Mouse (Mus musculus) c-Kit-negative CD71-positive TER-119-positive erythroid progenitor cells, embryonic 14.5 days (primary cell): ENCODE measurements at regions not wholly inside any gene's neighbourhood (a gene's known extent, or its start where the extent isn't known, plus 50 kb on each side); places are given as distances from the start of the nearest gene placed in this dataset.

Source experiments
- DNase-seq: peaks from one replicate; pipeline ENCODE4 v3.0.0-alpha.2; 2013; ENCODE audit warnings: low read depth, low spot score

- no peak for DNase-seq
Measured at GRCm38 (mm10) chr5:12222622-12223021, 160.6 kb upstream of the Sema3d start.

- DNase-seq = no peak
Measured at GRCm38 (mm10) chr5:12233377-12234096, 149.6 kb upstream of the Sema3d start.

DNA sequence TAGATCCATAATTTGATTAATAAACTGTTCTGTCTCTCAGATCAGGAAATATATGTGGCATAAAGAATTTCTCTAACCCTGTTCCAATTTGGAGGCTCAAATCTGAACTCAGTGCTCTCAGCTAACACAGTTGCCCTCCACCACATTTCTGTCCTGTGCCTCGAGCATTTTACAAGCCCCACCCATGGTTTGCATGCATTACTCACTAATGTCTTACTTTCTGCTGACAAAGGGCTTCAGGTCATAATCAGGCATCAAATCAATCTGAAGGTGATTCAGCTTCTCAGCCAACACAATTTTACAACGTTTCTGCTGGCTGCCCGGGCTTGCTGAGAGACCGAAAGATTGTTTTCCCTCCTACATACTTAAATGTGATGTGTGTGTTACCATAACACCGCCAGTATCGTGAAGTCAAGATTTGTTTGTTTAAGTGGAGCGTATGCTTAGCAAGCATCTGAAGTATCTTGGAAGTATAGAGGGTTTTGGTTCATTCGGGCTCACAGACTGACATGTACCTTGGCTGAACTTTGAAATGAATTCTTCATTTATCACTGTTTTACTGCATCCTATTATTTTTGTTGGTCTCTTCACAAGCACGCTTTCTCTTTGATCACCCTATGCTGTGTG, 139.9 kb upstream of the Sema3d start:
- no peak for DNase-seq

DNA sequence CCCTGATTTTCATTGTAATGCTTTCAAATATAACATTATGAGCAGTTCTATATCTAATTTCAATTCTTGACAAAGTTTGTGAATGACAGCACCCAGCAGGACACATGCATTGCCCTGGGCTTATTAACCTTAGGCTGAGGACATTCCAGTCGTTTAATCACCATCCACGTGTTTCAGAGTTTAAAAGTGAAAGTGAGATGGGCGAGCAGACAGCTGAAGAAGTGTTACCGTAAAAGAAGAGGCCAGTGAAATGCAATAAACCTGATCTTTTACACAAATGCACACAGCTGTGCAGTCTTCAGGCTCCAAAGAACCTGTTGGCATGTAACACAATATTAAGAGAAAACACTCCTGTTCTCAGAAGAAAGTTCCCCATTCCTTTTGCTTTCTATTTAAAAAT, 89.5 kb upstream of the Sema3d start:
- DNase-seq = no peak

DNA sequence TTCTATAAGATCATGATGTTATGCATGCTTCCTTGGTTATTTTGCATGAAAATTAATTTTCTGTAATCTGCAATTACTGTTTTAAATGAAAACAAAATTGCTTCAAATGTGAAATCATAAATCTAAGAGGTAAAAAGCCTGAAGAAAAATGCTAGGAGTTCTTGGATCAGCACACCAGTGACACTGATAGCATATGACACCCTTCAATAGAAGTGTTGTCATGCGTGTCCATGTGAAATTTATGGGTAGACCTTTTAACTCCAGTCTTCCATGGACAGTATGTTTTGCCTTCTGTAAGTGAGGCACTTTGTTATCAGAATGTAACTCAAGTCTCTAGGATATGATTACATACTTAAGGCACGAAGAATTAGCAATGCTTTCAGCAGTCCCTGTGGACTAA, 85.9 kb upstream of the Sema3d start:
- DNase-seq = no peak

DNA sequence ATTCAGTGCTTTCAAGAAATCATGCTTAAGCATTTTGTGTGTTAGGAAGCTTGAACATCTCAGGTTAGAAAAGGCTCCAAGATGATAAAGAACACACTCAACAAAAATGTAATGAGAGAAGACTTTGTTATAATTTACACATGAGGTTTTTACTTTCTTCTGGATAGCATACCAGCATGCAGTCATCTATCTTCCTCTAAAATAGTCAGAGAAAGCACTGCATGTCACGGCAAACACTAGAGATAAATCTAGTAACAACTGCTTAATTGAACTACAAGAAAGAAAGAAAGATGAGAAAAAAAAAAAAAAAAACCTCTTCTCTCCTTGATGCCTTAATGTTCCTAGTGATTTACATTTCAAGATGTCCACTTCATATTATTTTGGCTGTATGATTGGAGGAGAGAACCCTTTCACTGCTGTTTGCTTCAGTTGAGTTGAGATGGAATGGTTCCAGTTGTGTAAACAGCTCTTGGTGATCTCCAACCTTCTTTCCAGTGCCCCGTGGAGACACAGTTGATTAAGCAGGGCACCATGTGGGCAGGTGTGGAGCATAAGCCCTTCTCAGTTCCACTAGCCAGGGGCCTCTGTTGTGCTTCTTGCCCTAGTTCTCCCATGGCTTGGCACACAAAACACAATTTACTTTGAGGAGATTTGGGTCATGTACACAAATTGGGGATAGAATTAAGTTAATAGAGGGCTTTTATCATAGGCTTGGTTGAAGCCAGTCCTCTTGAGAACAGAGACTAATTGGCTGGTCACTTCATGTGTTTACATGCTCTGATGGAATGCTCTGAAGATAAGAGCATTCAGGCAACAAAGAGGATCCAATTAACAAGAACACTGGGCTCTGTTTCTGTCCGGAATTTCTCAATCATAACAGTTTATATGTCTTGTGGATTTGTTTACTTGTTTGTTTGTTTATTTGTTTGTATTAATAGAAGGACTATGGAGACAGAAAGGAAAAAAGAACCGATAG, 81.1 kb upstream of the Sema3d start:
- DNase-seq = no peak

GRCm38 (mm10) chr5:12309408-12309807, 73.8 kb upstream of the Sema3d start:
- no peak for DNase-seq

- no peak for DNase-seq
Measured at GRCm38 (mm10) chr5:12332648-12333305, 50.4 kb upstream of the Sema3d start.
